Mouse (Mus musculus) CH12.LX (cell line): ENCODE data around the gene Sel1l. TPM values are rescaled to one million over a fixed set of nuclear protein-coding genes. Genes with fewer than 3 reads are reported as not detected.

Source experiments
- DNase-seq: peaks from one replicate; pipeline ENCODE4 v3.0.0-alpha.2; 2013; ENCODE audit errors: extremely low read depth
- H3K27ac ChIP-seq: 2 replicates; pipeline ENCODE4 v1.5.1; 2012; ENCODE audit warnings: low read depth, mild to moderate bottlenecking, control low read depth, moderate library complexity; ENCODE audit not compliant: insufficient read depth
- H3K27me3 ChIP-seq: replicated peaks from 2 replicates; pipeline ENCODE3; 2012; ENCODE audit warnings: inconsistent platforms
- H3K36me3 ChIP-seq, 2 experiments: replicated peaks in 1 of 2; 2 replicates each; pipeline versions ENCODE3 to v1.6.1; 2012; ENCODE audit warnings: inconsistent platforms in 1 of 2, low read length in 1 of 2, mild to moderate bottlenecking in 1 of 2, mixed read lengths in 1 of 2, moderate library complexity in 1 of 2; ENCODE audit not compliant: control insufficient read depth in 1 of 2, insufficient read depth in 1 of 2
- H3K4me1 ChIP-seq, 2 experiments: 2 replicates each; pipeline ENCODE4 v1.6.1; 2012; ENCODE audit warnings: inconsistent platforms in 1 of 2, moderate library complexity in 1 of 2; ENCODE audit not compliant: insufficient read depth in 2 of 2, control insufficient read depth in 1 of 2
- H3K4me2 ChIP-seq: 2 replicates; pipeline ENCODE4 v1.6.1; 2012; ENCODE audit warnings: low read depth, mild to moderate bottlenecking, control low read depth; ENCODE audit not compliant: poor library complexity, insufficient read depth, severe bottlenecking
- H3K4me3 ChIP-seq, 3 experiments: fragments of 150-350 bp in 1 of 3; sonication (generic) in 1 of 3; replicated peaks in 1 of 3; 2 replicates each; pipeline versions ENCODE3 to v1.5.1; 2011 to 2012; ENCODE audit warnings: low read depth in 2 of 3, low read length in 2 of 3, mild to moderate bottlenecking in 2 of 3, moderate library complexity in 2 of 3, control low read depth in 1 of 3, improper control_type of control experiment in 1 of 3, inconsistent platforms in 1 of 3, mixed read lengths in 1 of 3; ENCODE audit not compliant: poor library complexity in 1 of 3
- H3K79me2 ChIP-seq: replicated peaks from 2 replicates; pipeline ENCODE4 v1.6.1; 2012; ENCODE audit warnings: mild to moderate bottlenecking, moderate library complexity; ENCODE audit not compliant: control insufficient read depth, poor library complexity, insufficient read depth, severe bottlenecking; ENCODE audit errors: extremely low read depth
- H3K9ac ChIP-seq: 2 replicates; pipeline ENCODE4 v1.6.1; 2012; ENCODE audit warnings: low read depth, mild to moderate bottlenecking, control low read depth, moderate library complexity; ENCODE audit not compliant: insufficient read depth
- H3K9me3 ChIP-seq: replicated peaks from 2 replicates; pipeline ENCODE3; 2012; ENCODE audit warnings: low read length, inconsistent platforms, mixed read lengths
- BHLHE40 ChIP-seq: IDR thresholded peaks from 2 replicates; pipeline ENCODE4 v1.6.1; 2011; ENCODE audit warnings: mild to moderate bottlenecking, low read depth, low read length, improper control_type of control experiment
- CHD1 ChIP-seq: IDR thresholded peaks from 2 replicates; pipeline ENCODE4 v1.6.1; 2012; ENCODE audit warnings: low read depth, low read length, improper control_type of control experiment, inconsistent platforms
- CTCF ChIP-seq, 2 experiments: IDR thresholded peaks in 1 of 2; conservative IDR thresholded peaks in 1 of 2; 2 replicates each; pipeline ENCODE4 v1.5.1; 2011 to 2012; ENCODE audit warnings: low read depth in 2 of 2, low read length in 2 of 2, improper control_type of control experiment in 1 of 2, inconsistent platforms in 1 of 2, mild to moderate bottlenecking in 1 of 2, moderate library complexity in 1 of 2
- E2F4 ChIP-seq: IDR thresholded peaks from 2 replicates; pipeline ENCODE4 v1.6.1; 2011; ENCODE audit warnings: low read depth, low read length, improper control_type of control experiment; ENCODE audit not compliant: insufficient replicate concordance
- ELF1 ChIP-seq: IDR thresholded peaks from 2 replicates; pipeline ENCODE4 v1.6.1; 2014; ENCODE audit warnings: low read depth, mild to moderate bottlenecking, inconsistent platforms, low read length, improper control_type of control experiment
- EP300 ChIP-seq: IDR thresholded peaks from 2 replicates; pipeline ENCODE4 v1.6.1; 2011; ENCODE audit warnings: low read length, improper control_type of control experiment
- ETS1 ChIP-seq: conservative IDR thresholded peaks from 2 replicates; pipeline ENCODE4 v1.6.1; 2012; ENCODE audit warnings: low read depth, mild to moderate bottlenecking, inconsistent platforms, low read length, improper control_type of control experiment, moderate library complexity
- HCFC1 ChIP-seq: IDR thresholded peaks from 2 replicates; pipeline ENCODE4 v1.6.1; 2012; ENCODE audit warnings: low read depth, mild to moderate bottlenecking, inconsistent platforms, low read length, improper control_type of control experiment
- IRF4 ChIP-seq: IDR thresholded peaks from 2 replicates; pipeline ENCODE4 v1.6.1; 2014; ENCODE audit warnings: low read depth, mild to moderate bottlenecking, inconsistent platforms, low read length, improper control_type of control experiment
- JUN ChIP-seq: IDR thresholded peaks from 2 replicates; pipeline ENCODE4 v1.6.1; 2011; ENCODE audit warnings: low read depth, mild to moderate bottlenecking, low read length, improper control_type of control experiment, moderate library complexity; ENCODE audit not compliant: insufficient read depth
- KAT2A ChIP-seq: IDR thresholded peaks from 2 replicates; pipeline ENCODE4 v1.6.1; 2012; ENCODE audit warnings: low read length, improper control_type of control experiment, inconsistent platforms; ENCODE audit not compliant: insufficient replicate concordance
- MAFK ChIP-seq: IDR thresholded peaks from 2 replicates; pipeline ENCODE4 v1.6.1; 2011; ENCODE audit warnings: low read length, improper control_type of control experiment; ENCODE audit not compliant: insufficient replicate concordance
- MAZ ChIP-seq: IDR thresholded peaks from 2 replicates; pipeline ENCODE4 v1.6.1; 2012; ENCODE audit warnings: low read depth, mild to moderate bottlenecking, inconsistent platforms, low read length, improper control_type of control experiment, moderate library complexity
- MXI1 ChIP-seq: IDR thresholded peaks from 2 replicates; pipeline ENCODE4 v1.6.1; 2011; ENCODE audit warnings: mild to moderate bottlenecking, low read depth, low read length, improper control_type of control experiment
- NELFE ChIP-seq: IDR thresholded peaks from 2 replicates; pipeline ENCODE4 v1.6.1; 2011; ENCODE audit warnings: low read depth, low read length, improper control_type of control experiment
- PAX5 ChIP-seq: IDR thresholded peaks from 2 replicates; pipeline ENCODE4 v1.6.1; 2012; ENCODE audit warnings: low read length, inconsistent platforms, mixed read lengths
- RAD21 ChIP-seq: IDR thresholded peaks from 2 replicates; pipeline ENCODE4 v1.6.1; 2011; ENCODE audit warnings: low read depth, mild to moderate bottlenecking, low read length, improper control_type of control experiment, moderate library complexity
- RCOR1 ChIP-seq: conservative IDR thresholded peaks from 2 replicates; pipeline ENCODE4 v1.6.1; 2012; ENCODE audit warnings: low read depth, mild to moderate bottlenecking, inconsistent platforms, low read length, improper control_type of control experiment
- TCF12 ChIP-seq: IDR thresholded peaks from 2 replicates; pipeline ENCODE4 v1.6.1; 2014; ENCODE audit warnings: low read depth, mild to moderate bottlenecking, inconsistent platforms, low read length, improper control_type of control experiment
- UBTF ChIP-seq: IDR thresholded peaks from 2 replicates; pipeline ENCODE4 v1.6.1; 2012; ENCODE audit warnings: low read depth, mild to moderate bottlenecking, inconsistent platforms, low read length, improper control_type of control experiment, moderate library complexity
- USF2 ChIP-seq: conservative IDR thresholded peaks from 2 replicates; pipeline ENCODE4 v1.6.1; 2011; ENCODE audit warnings: low read depth, low read length, improper control_type of control experiment
- ZC3H11A ChIP-seq: IDR thresholded peaks from 2 replicates; pipeline ENCODE4 v1.6.1; 2012; ENCODE audit warnings: low read depth, mild to moderate bottlenecking, inconsistent platforms, low read length, improper control_type of control experiment
- dilution Hi-C: fragments of 300-500 bp; cut with MboI; formaldehyde crosslinking; loops from 2 replicates; pipeline ENCODE4 v1.14.3; 2020; ENCODE audit warnings: low sequenced_read_pairs; ENCODE audit not compliant: extremely low pct_unique_long_range_greater_than_20kb, extremely low pct_ligation_motif_present
- in situ Hi-C: fragments of 300-500 bp; cut with MboI; formaldehyde crosslinking; loops from 3 replicates; pipeline ENCODE4 v1.14.3; 2019; ENCODE audit warnings: low sequenced_read_pairs, low pct_ligation_motif_present, low pct_unique_long_range_greater_than_20kb, mixed read lengths
- polyA plus RNA-seq: library from polyadenylated mRNA; unstranded; fragments of >175 nt; gene quantifications from 2 replicates; pipeline ENCODE4 v1.2.1, GENCODE M21; 2012; ENCODE audit warnings: low read depth; ENCODE audit not compliant: insufficient read length
- total RNA-seq, 2 experiments: library from RNA; depleted of rRNA; stranded (reverse); fragments of 300-350 nt in 1 of 2; fragments of >200 nt in 1 of 2; gene quantifications; 2 replicates each; pipeline ENCODE4 v1.2.3; 2012 to 2014

Sel1l gene
- total and polyA plus RNA-seq, 3 experiments: 46.6 to 155 (median 84.7) TPM

DNA sequence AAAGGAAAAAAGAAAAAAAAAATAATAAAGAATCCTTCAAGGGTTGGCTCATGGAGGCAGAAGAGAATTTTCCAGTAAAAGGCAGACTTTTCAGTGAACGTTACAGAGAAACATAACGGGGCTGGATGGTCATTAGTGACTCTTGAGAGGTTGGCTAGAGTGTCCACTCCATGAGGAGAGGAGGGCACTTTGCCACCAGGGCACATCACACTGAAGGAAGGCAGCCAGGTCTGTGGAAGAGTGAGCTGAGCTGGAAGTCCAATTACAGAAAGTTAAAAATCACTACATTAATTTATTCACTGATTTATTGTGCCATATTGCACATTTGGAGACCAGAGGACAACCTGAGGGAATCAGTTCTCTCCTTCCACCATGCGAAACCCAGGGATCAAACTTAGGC, 89.1 kb downstream of the Sel1l start:
- H3K9ac ChIP-seq: no peak overlapping the region
- no peaks in the 10 kb centered on the region for H3K79me2 ChIP-seq
- in situ Hi-C loops (no loop called here), dilution Hi-C loops (no loop called here)
- DNase-seq: no peak
- no peak overlapping the region for H3K4me2 ChIP-seq
- no peak overlapping the region for H3K27ac ChIP-seq
- no peaks in the 10 kb centered on the region for H3K9me3 ChIP-seq
- no peaks in the 10 kb centered on the region for H3K36me3 ChIP-seq
- no peak for TF ChIP-seq UBTF
- TF ChIP-seq IRF4: no peak
- no peak for TF ChIP-seq HCFC1
- TF ChIP-seq ETS1: no peak
- no peak for TF ChIP-seq BHLHE40
- TF ChIP-seq TCF12: no peak
- no peak for TF ChIP-seq ZC3H11A
- TF ChIP-seq CTCF (conservative IDR thresholded peaks at IDR 0.05 in 1 of 2, IDR thresholded peaks at IDR 0.05 in 1 of 2; ENCODE audit: low read depth in 2 of 2, low read length in 2 of 2): no peak
- TF ChIP-seq NELFE: no peak
- TF ChIP-seq CHD1: no peak
- no peak for TF ChIP-seq RCOR1
- no peak for TF ChIP-seq PAX5
- TF ChIP-seq EP300: no peak
- TF ChIP-seq USF2: no peak
- no peak for TF ChIP-seq JUN
- TF ChIP-seq KAT2A: no peak
- H3K27me3 ChIP-seq: peaks cover 53% of the 10 kb centered on the region
- H3K4me1 ChIP-seq: peaks cover 12 to 22% of the 10 kb centered on the region in 2 experiments
- no peak overlapping the region for H3K4me3 ChIP-seq

- H3K9ac ChIP-seq: no peak overlapping the region
- dilution Hi-C loops: no loop called here
Measured at GRCm38 (mm10) chr12:91757854-91758562, 90.9 kb downstream of the Sel1l start.

More at GRCm38 (mm10) chr12:91757854-91758562, 90.9 kb downstream of the Sel1l start:
- no peaks in the 10 kb centered on the region for H3K79me2 ChIP-seq
- H3K4me1 ChIP-seq: peaks cover 3 to 11% of the 10 kb centered on the region in 2 experiments
- no peak overlapping the region for H3K27ac ChIP-seq
- in situ Hi-C loops: no loop called here
- H3K4me3 ChIP-seq: no peak overlapping the region
- peaks cover 37% of the 10 kb centered on the region for H3K27me3 ChIP-seq
- no peak for TF ChIP-seq RAD21
- TF ChIP-seq HCFC1: no peak
- no peak for TF ChIP-seq MAFK
- TF ChIP-seq ELF1: no peak
- no peak for TF ChIP-seq JUN
- TF ChIP-seq MAZ: no peak
- no peak for TF ChIP-seq BHLHE40
- TF ChIP-seq NELFE: no peak
- TF ChIP-seq USF2: no peak
- TF ChIP-seq MXI1: no peak
- TF ChIP-seq E2F4: no peak
- no peak for TF ChIP-seq CTCF (conservative IDR thresholded peaks at IDR 0.05 in 1 of 2, IDR thresholded peaks at IDR 0.05 in 1 of 2; ENCODE audit: low read depth in 2 of 2, low read length in 2 of 2)
- H3K36me3 ChIP-seq: no peaks in the 10 kb centered on the region
- no peak for DNase-seq
- no peak overlapping the region for H3K4me2 ChIP-seq
- H3K9me3 ChIP-seq: no peaks in the 10 kb centered on the region
